Mouse (Mus musculus) cortical plate, adult 2 months (tissue): ENCODE measurements around the gene Lzts2.

ENCODE experiments used
- CTCF ChIP-seq: fragments of 200-500 bp; IDR thresholded peaks from 2 replicates; pipeline ENCODE4 v1.5.1; 2011; ENCODE audit warnings: mild to moderate bottlenecking, control low read depth, low read length; ENCODE audit not compliant: insufficient read depth; ENCODE audit errors: extremely low read depth
- POLR2A ChIP-seq: fragments of 200-500 bp; IDR thresholded peaks from 2 replicates; pipeline ENCODE4 v1.6.1; 2011; ENCODE audit warnings: mild to moderate bottlenecking, low read length, control low read depth; ENCODE audit not compliant: insufficient read depth; ENCODE audit errors: extremely low read depth

DNA sequence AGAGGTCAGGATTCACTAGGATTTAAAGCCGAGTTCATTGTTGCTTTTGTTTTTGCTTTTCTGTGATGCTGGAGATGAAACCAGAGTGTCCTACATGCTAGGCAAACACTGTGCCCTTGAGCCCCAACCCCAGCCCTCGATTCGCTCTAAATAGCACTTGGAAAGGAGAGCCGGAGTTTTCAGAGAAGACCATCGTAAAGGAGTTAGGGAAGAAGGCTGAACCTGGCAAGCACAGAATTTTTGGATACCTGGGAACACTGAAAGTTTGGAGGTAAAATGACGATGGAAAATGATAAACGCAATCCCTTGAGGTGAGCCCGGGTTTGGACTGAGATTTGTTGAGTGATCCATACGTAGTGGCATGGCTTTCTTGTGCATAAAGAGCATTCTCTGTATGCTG lies 25.9 kb upstream of the Lzts2 start:
- no peak for TF ChIP-seq POLR2A
- no peak for TF ChIP-seq CTCF
